Mouse (Mus musculus) MEL (cell line): Measurements from ENCODE around the gene Aff1. TPM values are rescaled to one million over a fixed set of nuclear protein-coding genes. Genes with fewer than 3 reads are reported as not detected.

Experiments
- DNase-seq: peaks from one replicate; pipeline ENCODE4 v3.0.0; 2011; ENCODE audit warnings: low read depth, low spot score
- H3K27ac ChIP-seq: 2 replicates; pipeline ENCODE4 v1.5.1; 2012; ENCODE audit warnings: low read depth, mild to moderate bottlenecking, control low read depth, low read length, moderate library complexity; ENCODE audit not compliant: control insufficient read depth
- H3K27me3 ChIP-seq, 2 experiments: fragments of 150-350 bp in 1 of 2; sonication (generic) in 1 of 2; 2 replicates each; pipeline ENCODE4 v1.6.1; 2012; ENCODE audit warnings: low read length in 2 of 2, mild to moderate bottlenecking in 2 of 2, improper control_type of control experiment in 1 of 2, moderate library complexity in 1 of 2; ENCODE audit not compliant: insufficient read depth in 2 of 2, control insufficient read depth in 1 of 2
- H3K36me3 ChIP-seq, 2 experiments: 2 replicates each; pipeline ENCODE4 v1.6.1; 2012 to 2014; ENCODE audit warnings: low read length in 2 of 2, improper control_type of control experiment in 1 of 2, inconsistent platforms in 1 of 2, mild to moderate bottlenecking in 1 of 2; ENCODE audit not compliant: insufficient read depth in 2 of 2, control insufficient read depth in 1 of 2
- H3K4me1 ChIP-seq, 2 experiments: fragments of 150-350 bp in 1 of 2; sonication (generic) in 1 of 2; 2 replicates each; pipeline ENCODE4 v1.6.1; 2012; ENCODE audit warnings: low read length in 2 of 2, improper control_type of control experiment in 1 of 2, mild to moderate bottlenecking in 1 of 2; ENCODE audit not compliant: insufficient read depth in 2 of 2, control insufficient read depth in 1 of 2
- H3K4me3 ChIP-seq, 2 experiments: fragments of 150-350 bp in 1 of 2; sonication (generic) in 1 of 2; 2 replicates each; pipeline ENCODE4 v1.5.1; 2012; ENCODE audit warnings: low read depth in 2 of 2, low read length in 2 of 2, mild to moderate bottlenecking in 2 of 2, moderate library complexity in 2 of 2, control low read depth in 1 of 2, improper control_type of control experiment in 1 of 2; ENCODE audit not compliant: control insufficient read depth in 1 of 2, insufficient read depth in 1 of 2
- H3K79me2 ChIP-seq: 2 replicates; pipeline ENCODE4 v1.6.1; 2012; ENCODE audit warnings: mild to moderate bottlenecking, low read length, moderate library complexity; ENCODE audit not compliant: control insufficient read depth, poor library complexity, insufficient read depth
- H3K9ac ChIP-seq: 2 replicates; pipeline ENCODE4 v1.6.1; 2012; ENCODE audit warnings: low read depth, mild to moderate bottlenecking, control low read depth, low read length, moderate library complexity; ENCODE audit not compliant: control insufficient read depth, poor library complexity, severe bottlenecking
- H3K9me3 ChIP-seq: fragments of 150-350 bp; sonication (generic); replicated peaks from 2 replicates; pipeline ENCODE4 v1.6.1; 2012; ENCODE audit warnings: mild to moderate bottlenecking, low read length, improper control_type of control experiment, moderate library complexity; ENCODE audit not compliant: insufficient read depth
- CHD1 ChIP-seq: IDR thresholded peaks from 2 replicates; pipeline ENCODE4 v1.6.1; 2012; ENCODE audit warnings: low read depth, mild to moderate bottlenecking, inconsistent platforms, low read length, improper control_type of control experiment
- CHD2 ChIP-seq: IDR thresholded peaks from 2 replicates; pipeline ENCODE4 v1.6.1; 2011; ENCODE audit warnings: low read length, improper control_type of control experiment
- CTCF ChIP-seq, 3 experiments: IDR thresholded peaks in 2 of 3; conservative IDR thresholded peaks in 1 of 3; 2 replicates each; pipeline ENCODE4 v1.5.1; 2011 to 2012; ENCODE audit warnings: low read length in 3 of 3, low read depth in 2 of 3, mild to moderate bottlenecking in 2 of 3, improper control_type of control experiment in 1 of 3, inconsistent platforms in 1 of 3, mixed read lengths in 1 of 3, moderate library complexity in 1 of 3; ENCODE audit not compliant: control insufficient read depth in 1 of 3, insufficient read depth in 1 of 3, poor library complexity in 1 of 3, severe bottlenecking in 1 of 3
- E2F4 ChIP-seq: IDR thresholded peaks from 2 replicates; pipeline ENCODE4 v1.6.1; 2011; ENCODE audit warnings: low read depth, low read length, improper control_type of control experiment, borderline replicate concordance
- ETS1 ChIP-seq: IDR thresholded peaks from 2 replicates; pipeline ENCODE4 v1.6.1; 2012; ENCODE audit warnings: low read depth, mild to moderate bottlenecking, inconsistent platforms, low read length, improper control_type of control experiment, moderate library complexity
- GABPA ChIP-seq: IDR thresholded peaks from 2 replicates; pipeline ENCODE4 v1.6.1; 2012; ENCODE audit warnings: low read depth, mild to moderate bottlenecking, inconsistent platforms, low read length, improper control_type of control experiment, moderate library complexity
- JUND ChIP-seq: IDR thresholded peaks from 2 replicates; pipeline ENCODE4 v1.6.1; 2011; ENCODE audit warnings: low read depth, mild to moderate bottlenecking, improper control_type of control experiment, low read length
- KAT2A ChIP-seq: conservative IDR thresholded peaks from 2 replicates; pipeline ENCODE4 v1.6.1; 2012; ENCODE audit warnings: low read depth, low read length, improper control_type of control experiment, inconsistent platforms
- MAFK ChIP-seq: IDR thresholded peaks from 2 replicates; pipeline ENCODE4 v1.6.1; 2011; ENCODE audit warnings: low read depth, mild to moderate bottlenecking, low read length, improper control_type of control experiment, borderline replicate concordance
- MAZ ChIP-seq: IDR thresholded peaks from 2 replicates; pipeline ENCODE4 v1.6.1; 2012; ENCODE audit warnings: low read depth, mild to moderate bottlenecking, inconsistent platforms, low read length, improper control_type of control experiment
- MEF2A ChIP-seq: IDR thresholded peaks from 2 replicates; pipeline ENCODE4 v1.6.1; 2014; ENCODE audit warnings: low read depth, mild to moderate bottlenecking, inconsistent platforms, low read length, improper control_type of control experiment; ENCODE audit not compliant: poor library complexity, insufficient replicate concordance, severe bottlenecking; ENCODE audit errors: extremely low read depth
- MXI1 ChIP-seq: IDR thresholded peaks from 2 replicates; pipeline ENCODE4 v1.6.1; 2011; ENCODE audit warnings: mild to moderate bottlenecking, low read depth, low read length, improper control_type of control experiment
- POLR2A ChIP-seq, 2 experiments: IDR thresholded peaks; 2 replicates each; pipeline ENCODE4 v1.6.1; 2011 to 2012; ENCODE audit warnings: low read length in 2 of 2, mild to moderate bottlenecking in 2 of 2, control low read depth in 1 of 2, improper control_type of control experiment in 1 of 2, low read depth in 1 of 2, moderate library complexity in 1 of 2; ENCODE audit not compliant: control insufficient read depth in 1 of 2, insufficient read depth in 1 of 2, poor library complexity in 1 of 2
- POLR2AphosphoS5 ChIP-seq: IDR thresholded peaks from 2 replicates; pipeline ENCODE4 v1.6.1; 2012; ENCODE audit warnings: low read depth, borderline replicate concordance, mild to moderate bottlenecking, inconsistent platforms, low read length, moderate library complexity, mixed read lengths
- RAD21 ChIP-seq: IDR thresholded peaks from 2 replicates; pipeline ENCODE4 v1.6.1; 2011; ENCODE audit warnings: mild to moderate bottlenecking, low read depth, low read length, improper control_type of control experiment
- RCOR1 ChIP-seq: IDR thresholded peaks from 2 replicates; pipeline ENCODE4 v1.6.1; 2012; ENCODE audit warnings: low read depth, mild to moderate bottlenecking, inconsistent platforms, low read length, improper control_type of control experiment
- TCF12 ChIP-seq: IDR thresholded peaks from 2 replicates; pipeline ENCODE4 v1.6.1; 2014; ENCODE audit warnings: low read depth, mild to moderate bottlenecking, inconsistent platforms, low read length, improper control_type of control experiment, moderate library complexity
- UBTF ChIP-seq: IDR thresholded peaks from 2 replicates; pipeline ENCODE4 v1.6.1; 2012; ENCODE audit warnings: low read depth, mild to moderate bottlenecking, inconsistent platforms, low read length, improper control_type of control experiment, moderate library complexity, borderline replicate concordance; ENCODE audit not compliant: insufficient read depth
- USF1 ChIP-seq: IDR thresholded peaks from 2 replicates; pipeline ENCODE4 v1.6.1; 2014; ENCODE audit warnings: low read depth, mild to moderate bottlenecking, inconsistent platforms, low read length, improper control_type of control experiment, moderate library complexity
- USF2 ChIP-seq, 2 experiments: IDR thresholded peaks; 2 replicates each; pipeline ENCODE4 v1.6.1; 2011 to 2012; ENCODE audit warnings: improper control_type of control experiment in 2 of 2, low read length in 2 of 2, borderline replicate concordance in 1 of 2, inconsistent platforms in 1 of 2, low read depth in 1 of 2, mild to moderate bottlenecking in 1 of 2; ENCODE audit not compliant: insufficient read depth in 1 of 2
- ZC3H11A ChIP-seq: IDR thresholded peaks from 2 replicates; pipeline ENCODE4 v1.6.1; 2012; ENCODE audit warnings: low read depth, mild to moderate bottlenecking, inconsistent platforms, low read length, improper control_type of control experiment
- ZNF384 ChIP-seq: IDR thresholded peaks from 2 replicates; pipeline ENCODE4 v1.6.1; 2012; ENCODE audit warnings: low read depth, mild to moderate bottlenecking, inconsistent platforms, low read length, improper control_type of control experiment
- polyA plus RNA-seq, 2 experiments: library from polyadenylated mRNA; stranded (reverse) in 1 of 2; unstranded in 1 of 2; fragments of >175 nt in 1 of 2; fragments of >200 nt in 1 of 2; gene quantifications; 2 replicates each; pipeline versions ENCODE4 v1.2.1 to v1.2.4; 2012; ENCODE audit warnings: low replicate concordance in 2 of 2, low read depth in 1 of 2; ENCODE audit not compliant: insufficient read length in 2 of 2, insufficient read depth in 1 of 2, missing spikeins in 1 of 2
- total RNA-seq: library from RNA; depleted of rRNA; stranded (reverse); fragments of 300-350 nt; gene quantifications from 2 replicates; pipeline ENCODE4 v1.2.3, GENCODE M21; 2012

The Aff1 gene
- total and polyA plus RNA-seq, 3 experiments = 5.4 to 13.4 TPM; not detected in 1

DNA sequence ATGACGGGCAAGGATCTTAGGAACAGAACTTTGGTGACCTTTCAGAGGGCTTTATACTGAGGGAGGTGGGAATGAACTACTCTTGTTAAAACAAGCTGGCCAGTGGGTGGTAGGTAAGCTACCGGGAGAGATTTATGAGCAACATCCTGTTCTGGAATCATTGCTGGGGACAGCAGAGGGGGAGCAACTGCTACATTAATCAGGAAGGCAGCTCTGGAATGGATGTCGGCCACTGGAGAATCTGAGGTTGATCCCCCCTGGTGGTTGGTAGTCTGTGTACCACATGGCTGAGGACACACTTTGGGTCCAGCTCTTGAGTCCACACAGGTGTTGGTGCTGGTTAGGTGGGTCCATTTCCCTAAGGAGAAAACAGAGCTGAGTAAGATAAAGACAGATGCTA lies 38.6 kb downstream of the Aff1 start:
- TF ChIP-seq POLR2A (IDR thresholded peaks at IDR 0.05; ENCODE audit: control insufficient read depth in 1 of 2, insufficient read depth in 1 of 2, low read depth in 1 of 2, low read length in 2 of 2, poor library complexity in 1 of 2) (no peak), CTCF (IDR thresholded peaks at IDR 0.05 in 2 of 3, conservative IDR thresholded peaks at IDR 0.05 in 1 of 3; ENCODE audit: control insufficient read depth in 1 of 3, insufficient read depth in 1 of 3, low read depth in 2 of 3, low read length in 3 of 3, poor library complexity in 1 of 3, severe bottlenecking in 1 of 3) (no peak), POLR2AphosphoS5 (no peak), MAZ (no peak), ETS1 (no peak), MXI1 (no peak), KAT2A (no peak), ZNF384 (no peak), UBTF (no peak), JUND (no peak), USF1 (no peak), USF2 (IDR thresholded peaks at IDR 0.05; ENCODE audit: borderline replicate concordance in 1 of 2, insufficient read depth in 1 of 2, low read depth in 1 of 2, low read length in 2 of 2) (no peak), CHD2 (no peak), RAD21 (no peak), TCF12 (no peak)
- Histone ChIP-seq H3K36me3 (peaks cover 0 to 11% of the 10 kb centered on the region in 2 experiments; a peak in 2 of 4 replicates), H3K9me3 (no peaks in the 10 kb centered on the region), H3K27me3 (no peaks in the 10 kb centered on the region), H3K4me1 (peaks cover 0 to 11% of the 10 kb centered on the region in 2 experiments; a peak in 2 of 4 replicates), H3K9ac (no peak overlapping the region), H3K4me3 (no peak overlapping the region), H3K79me2 (no peaks in the 10 kb centered on the region), H3K27ac (no peak overlapping the region)
- no peak for DNase-seq

DNA sequence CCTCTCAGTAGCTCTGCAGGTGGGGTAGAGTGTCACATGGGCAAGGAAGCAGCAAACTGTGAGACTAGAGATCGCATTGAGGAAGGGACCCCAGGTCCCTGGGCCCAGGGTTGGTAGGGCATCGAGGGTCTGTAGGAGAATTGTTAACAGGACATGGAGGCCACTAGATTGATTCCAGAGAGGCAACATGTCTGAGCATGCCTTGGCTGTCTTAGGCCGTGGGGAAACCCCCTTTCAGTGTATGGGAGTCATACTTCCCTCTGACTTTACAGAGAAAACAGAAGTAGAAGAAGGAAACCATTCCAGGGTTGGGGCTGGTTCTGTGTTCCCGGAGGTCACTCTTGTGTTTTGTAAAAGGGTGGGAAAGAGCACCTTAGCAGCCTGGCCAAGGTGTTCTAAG lies 40.4 kb downstream of the Aff1 start:
- H3K4me3 ChIP-seq = no peak overlapping the region
- H3K4me1 ChIP-seq = peaks cover 0 to 19% of the 10 kb centered on the region in 2 experiments; a peak in 3 of 4 replicates
- H3K9me3 ChIP-seq = no peaks in the 10 kb centered on the region
- H3K9ac ChIP-seq = no peak overlapping the region
- no peak overlapping the region for H3K27ac ChIP-seq
- no peaks in the 10 kb centered on the region for H3K79me2 ChIP-seq
- DNase-seq = no peak
- H3K36me3 ChIP-seq = peaks cover 0 to 22% of the 10 kb centered on the region in 2 experiments; a peak in 2 of 4 replicates
- TF ChIP-seq ZC3H11A (no peak), GABPA (no peak), CTCF (IDR thresholded peaks at IDR 0.05 in 2 of 3, conservative IDR thresholded peaks at IDR 0.05 in 1 of 3; ENCODE audit: control insufficient read depth in 1 of 3, insufficient read depth in 1 of 3, low read depth in 2 of 3, low read length in 3 of 3, poor library complexity in 1 of 3, severe bottlenecking in 1 of 3) (no peak), RAD21 (no peak), POLR2A (IDR thresholded peaks at IDR 0.05; ENCODE audit: control insufficient read depth in 1 of 2, insufficient read depth in 1 of 2, low read depth in 1 of 2, low read length in 2 of 2, poor library complexity in 1 of 2) (no peak), MXI1 (no peak), ZNF384 (no peak), MEF2A (no peak), MAFK (no peak), POLR2AphosphoS5 (no peak), ETS1 (no peak), TCF12 (no peak), CHD1 (no peak), E2F4 (no peak), JUND (no peak), RCOR1 (no peak)
- H3K27me3 ChIP-seq = no peaks in the 10 kb centered on the region
